Mouse (Mus musculus): ENCODE measurements around the gene Zfp648. TPM values are rescaled to one million over a fixed set of nuclear protein-coding genes. Genes with fewer than 3 reads are reported as not detected.

Gene Zfp648
- total RNA-seq, 2 experiments from 2014 or later = 0.18 to 0.50 TPM

DNA sequence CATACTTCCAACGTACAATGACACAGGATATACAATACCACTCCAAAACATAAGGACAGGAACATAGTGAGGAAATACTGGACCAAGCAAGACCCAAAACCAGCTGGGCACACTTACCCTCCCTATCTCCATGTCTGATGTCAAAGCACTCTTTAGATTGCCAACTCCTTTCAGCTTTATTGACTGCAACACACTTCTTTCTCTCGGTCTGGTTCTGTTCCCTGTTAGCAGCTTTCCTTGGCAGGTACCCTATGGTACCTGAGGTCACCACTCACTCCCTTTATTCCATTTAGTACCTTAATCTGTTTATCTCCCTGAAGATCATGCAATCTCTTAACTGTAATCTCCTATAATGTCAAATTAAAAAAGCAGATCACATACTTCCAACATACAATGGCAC lies 19.0 kb downstream of the Zfp648 start:
- DNase-seq (ENCODE audit: low spot score in 2 of 2) = no peak

- no peak for DNase-seq (ENCODE audit: low spot score in 2 of 2)
These were observed 19.6 kb downstream of the Zfp648 start for GRCm38 (mm10) chr1:154220566-154220965.

DNA sequence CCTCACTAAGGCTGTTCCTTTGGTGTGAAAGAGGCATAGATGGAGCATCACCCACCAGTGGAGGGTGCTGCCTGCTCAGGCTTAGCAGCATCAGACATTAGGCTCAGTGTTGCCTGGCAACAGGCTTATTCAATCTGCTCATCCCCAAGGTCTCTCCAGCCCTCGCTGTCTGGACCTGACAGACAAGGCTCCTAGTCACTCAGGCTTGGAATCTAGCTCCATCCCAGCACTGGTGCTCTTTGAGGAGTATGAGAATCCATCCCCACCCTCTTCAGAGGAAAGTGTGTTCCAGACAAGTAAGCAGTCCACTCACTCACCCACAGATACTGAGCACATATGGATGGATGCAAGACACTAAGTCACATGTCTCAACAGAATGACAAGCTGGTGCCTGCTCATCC lies 22.8 kb downstream of the Zfp648 start:
- peak; percentile 62 to 82 for DNase-seq (ENCODE audit: low spot score in 2 of 2)

- DNase-seq (ENCODE audit: low spot score in 2 of 2) = no peak
These were observed 31.6 kb downstream of the Zfp648 start for GRCm38 (mm10) chr1:154232594-154232993.

DNA sequence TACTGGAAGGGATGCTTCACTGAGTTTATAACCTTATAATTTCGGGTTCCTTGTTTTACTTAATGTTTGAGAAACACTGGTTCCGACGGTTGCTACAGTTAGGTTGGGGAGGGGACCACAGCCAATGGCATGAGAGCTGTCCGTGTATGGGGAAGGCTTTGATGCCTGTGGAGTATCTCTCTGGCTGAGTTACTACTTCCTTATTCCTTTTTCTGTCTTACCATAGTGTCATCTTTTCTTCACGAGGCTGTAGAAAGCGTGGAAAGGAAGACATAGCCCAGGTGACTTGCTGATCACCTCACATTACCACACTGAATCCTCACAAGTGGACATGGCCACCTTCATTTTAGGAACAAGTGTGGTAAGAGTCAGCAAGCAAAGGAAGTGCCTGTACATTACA lies 32.0 kb downstream of the Zfp648 start:
- DNase-seq (ENCODE audit: low spot score in 2 of 2) = no peak

GRCm38 (mm10) chr1:154234814-154235213 lies 33.8 kb downstream of the Zfp648 start:
- no peak for DNase-seq (ENCODE audit: low spot score in 2 of 2)

DNA sequence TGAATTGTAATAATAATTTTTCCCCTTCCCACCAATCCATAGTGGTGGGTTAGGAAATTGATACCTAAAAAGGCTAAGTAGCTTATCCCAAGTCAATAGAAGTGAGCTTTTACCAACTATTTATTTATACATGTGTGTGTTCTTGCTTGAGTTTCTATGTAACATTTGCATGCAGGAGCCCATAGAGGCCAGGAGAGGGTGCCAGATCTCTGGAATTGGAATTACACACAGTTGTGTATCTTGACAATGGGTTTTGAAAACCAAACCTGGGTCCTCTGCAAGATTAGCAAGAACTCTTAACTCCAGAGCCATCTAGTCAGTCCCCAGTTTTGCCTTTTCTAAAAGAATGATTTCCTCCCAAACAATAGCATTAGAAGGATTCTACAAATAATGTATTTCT lies 37.9 kb downstream of the Zfp648 start:
- no peak for DNase-seq (ENCODE audit: low spot score in 2 of 2)

GRCm38 (mm10) chr1:154251186-154251585 lies 50.2 kb downstream of the Zfp648 start:
- no peak for DNase-seq (ENCODE audit: low spot score in 2 of 2)

DNA sequence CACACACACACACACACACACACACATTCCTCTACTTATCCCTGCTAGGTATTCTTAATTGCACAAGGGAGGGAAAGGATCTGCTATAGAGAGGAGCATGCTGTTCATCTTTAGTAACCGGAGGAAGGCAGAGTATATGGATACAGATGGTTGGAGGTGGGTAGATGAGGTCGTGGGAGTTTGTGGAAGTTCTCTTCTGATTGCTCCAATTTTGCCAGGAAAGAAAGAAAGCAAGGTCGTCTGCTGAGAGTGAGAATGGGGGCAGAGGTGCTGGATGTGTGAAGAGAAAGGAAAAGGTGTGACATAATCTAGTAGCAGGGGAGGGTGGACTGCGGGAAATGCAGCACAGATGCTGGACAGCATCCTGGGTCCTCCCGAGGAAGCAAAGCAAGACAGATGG lies 51.8 kb downstream of the Zfp648 start:
- peak; percentile 21 to 78 for DNase-seq (ENCODE audit: low spot score in 2 of 2)
